Mouse (Mus musculus) Patski (cell line): ENCODE measurements at regions not wholly inside any gene's neighbourhood (a gene's known extent, or its start where the extent isn't known, plus 50 kb on each side); places are given as distances from the start of the nearest gene placed in this dataset.
A peak's percentile ranks its signal among the peaks of the same experiment; 100 is the strongest.
"Not testable (repeated sequence)": the region's sequence is repeated elsewhere in the genome, so short reads cannot be mapped to it uniquely, and the experiment has no call there.

Experiments used
- ATAC-seq: fragments of 100-300 bp; one replicate; pipeline ENCODE4 v1.8.0; 2021
- CTCF ChIA-PET: fragments of 350-600 bp; sonication (Branson Sonifier 250); formaldehyde crosslinking; loops from one replicate; lab custom pipeline; 2022; ENCODE audit warnings: inconsistent platforms; lab: Charles Lee
- POLR2A ChIA-PET: fragments of 350-600 bp; sonication (Branson Sonifier 250); formaldehyde crosslinking; loops from one replicate; lab custom pipeline; 2022; ENCODE audit warnings: antibody characterized with exemption, inconsistent platforms; lab: Charles Lee
- DNase-seq: peaks from one replicate; pipeline ENCODE4 v3.0.0-alpha.2; 2011; ENCODE audit warnings: low read depth, low spot score
- H3K27me3 ChIP-seq: fragments of 371-371 bp; one replicate; pipeline ENCODE4 v1.5.1; 2021
- CTCF ChIP-seq: fragments of 100-300 bp; IDR thresholded peaks from one replicate; pipeline ENCODE4 v1.5.1; 2021
- in situ Hi-C: fragments of 300-500 bp; cut with MboI; formaldehyde crosslinking; loops from 3 replicates; pipeline ENCODE4 v1.11.1; 2018; ENCODE audit warnings: low pct_unique_long_range_greater_than_20kb, mixed read lengths

- DNase-seq (no peak), ATAC-seq (no peak)
- no peaks in the 10 kb centered on the region for H3K27me3 ChIP-seq
- no peak for TF ChIP-seq CTCF
- in situ Hi-C loops = no loop called here
- ChIA-PET POLR2A (interaction anchor here (0.6 kb wide), 1 partner anchor 256 kb away, joined by 5 read pairs; no protein-coding TSS in a partner anchor), CTCF (interaction anchor here (0.9 kb wide), 1 partner anchor 10 kb away, joined by 3 read pairs; no protein-coding TSS in a partner anchor)
Observed at GRCm38 (mm10) chr15:24419186-24419585, 994.4 kb downstream of the Basp1 start.

GRCm38 (mm10) chr15:24407691-24408090, 1005.9 kb downstream of the Basp1 start:
- CTCF ChIA-PET = no interaction called here
- in situ Hi-C loops = loop anchor here (10.0 kb wide), 1 partner anchor 923 kb away; no protein-coding TSS in a partner anchor
- POLR2A ChIA-PET = no interaction called here
- no peak for DNase-seq
- TF ChIP-seq CTCF = peak; percentile 62
- ATAC-seq = no peak
- no peaks in the 10 kb centered on the region for H3K27me3 ChIP-seq

- in situ Hi-C loops = loop anchor here (10.0 kb wide), 1 partner anchor 921 kb away; no protein-coding TSS in a partner anchor
- ChIA-PET CTCF (no interaction called here), POLR2A (no interaction called here)
- no peaks in the 10 kb centered on the region for H3K27me3 ChIP-seq
- TF ChIP-seq CTCF = no peak
- DNase-seq (no peak), ATAC-seq (no peak)
Observed at GRCm38 (mm10) chr15:24405305-24405704, 1008.3 kb downstream of the Basp1 start.

DNA sequence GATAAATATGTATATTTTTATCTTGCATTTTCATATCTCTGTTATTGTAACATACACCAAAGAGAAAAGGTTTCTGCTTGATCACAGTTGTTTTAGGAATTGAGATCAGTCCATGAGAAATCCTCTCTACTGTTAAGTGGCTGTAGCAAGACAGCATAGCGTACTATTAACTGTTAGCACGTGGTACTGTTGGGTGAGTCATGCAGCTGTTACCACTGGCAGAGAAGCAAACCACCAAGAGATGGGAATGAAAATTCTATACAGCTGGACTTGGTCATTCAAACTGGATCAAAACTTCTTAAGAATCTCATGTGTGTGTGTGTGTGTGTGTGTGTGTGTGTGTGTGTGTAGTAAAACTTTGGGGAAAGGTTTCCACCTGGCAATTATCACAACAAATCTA, 1013.5 kb downstream of the Basp1 start:
- H3K27me3 ChIP-seq = no peaks in the 10 kb centered on the region
- ATAC-seq (no peak), DNase-seq (no peak)
- TF ChIP-seq CTCF = no peak
- CTCF ChIA-PET = no interaction called here
- in situ Hi-C loops = loop anchor here (10.0 kb wide), 1 partner anchor 915 kb away; no protein-coding TSS in a partner anchor
- POLR2A ChIA-PET = no interaction called here

GRCm38 (mm10) chr15:24358398-24358797, 1055.2 kb downstream of the Basp1 start:
- ChIA-PET POLR2A (no interaction called here), CTCF (no interaction called here)
- DNase-seq (no peak), ATAC-seq (no peak)
- H3K27me3 ChIP-seq = no peaks in the 10 kb centered on the region
- in situ Hi-C loops = no loop called here
- no peak for TF ChIP-seq CTCF

DNA sequence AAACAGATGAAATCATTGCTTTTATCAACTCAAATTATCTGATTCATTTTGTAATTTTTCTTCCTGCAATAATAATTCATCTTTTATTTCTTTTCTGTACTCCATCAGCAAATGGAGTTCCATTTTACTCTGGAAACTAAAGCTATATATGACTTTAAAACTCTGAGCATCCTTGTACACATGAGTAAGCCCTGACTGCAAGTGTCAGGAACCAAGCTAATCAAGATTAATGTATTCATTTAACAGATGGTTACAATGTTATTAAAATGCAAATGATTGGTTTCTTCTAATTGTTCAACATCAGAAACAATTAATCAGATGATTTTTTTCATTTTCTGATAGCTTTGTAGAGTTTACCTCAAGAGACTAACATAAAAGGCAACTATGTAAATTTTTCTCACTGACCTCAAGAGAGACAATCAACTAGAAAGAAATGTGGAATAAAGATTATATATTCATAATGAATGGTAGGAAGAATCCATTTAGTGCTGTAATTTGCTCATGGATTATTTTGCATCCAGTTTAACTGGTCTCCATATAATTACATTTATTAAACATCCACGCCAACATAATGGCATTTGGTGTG, 1064.5 kb downstream of the Basp1 start:
- no peaks in the 10 kb centered on the region for H3K27me3 ChIP-seq
- ATAC-seq (no peak), DNase-seq (no peak)
- ChIA-PET POLR2A (no interaction called here), CTCF (no interaction called here)
- no peak for TF ChIP-seq CTCF
- in situ Hi-C loops = no loop called here

- H3K27me3 ChIP-seq, ATAC-seq, in situ Hi-C loops, POLR2A ChIA-PET, CTCF ChIA-PET, DNase-seq: not testable (repeated sequence)
Observed at GRCm38 (mm10) chr15:24335876-24336275, 1077.7 kb downstream of the Basp1 start.

DNA sequence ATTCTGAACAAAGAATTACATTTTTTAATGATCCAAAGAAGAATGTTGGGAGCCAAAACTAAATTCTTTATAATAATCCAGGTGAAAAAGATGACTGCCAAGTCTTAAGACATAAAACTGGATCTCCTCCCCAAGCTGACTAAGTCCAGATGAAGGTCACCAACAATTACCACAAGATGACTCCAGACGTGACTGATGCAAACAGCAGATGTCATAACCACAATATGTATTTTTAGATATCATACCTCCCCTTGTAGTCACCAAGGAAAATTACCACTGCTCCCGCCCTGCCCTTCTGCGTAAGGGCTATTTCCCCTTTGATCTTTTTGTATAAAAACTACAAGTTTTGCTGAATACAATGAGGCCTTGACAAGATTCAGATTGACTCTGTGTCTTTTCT, 1110.4 kb downstream of the Basp1 start:
- POLR2A ChIA-PET, CTCF ChIA-PET, DNase-seq, H3K27me3 ChIP-seq, ATAC-seq, in situ Hi-C loops: not testable (repeated sequence)

GRCm38 (mm10) chr15:24297236-24297635, 1116.3 kb downstream of the Basp1 start:
- H3K27me3 ChIP-seq = no peaks in the 10 kb centered on the region
- in situ Hi-C loops = no loop called here
- DNase-seq (no peak), ATAC-seq (no peak)
- CTCF ChIA-PET = no interaction called here
- no peak for TF ChIP-seq CTCF
- POLR2A ChIA-PET = no interaction called here

DNA sequence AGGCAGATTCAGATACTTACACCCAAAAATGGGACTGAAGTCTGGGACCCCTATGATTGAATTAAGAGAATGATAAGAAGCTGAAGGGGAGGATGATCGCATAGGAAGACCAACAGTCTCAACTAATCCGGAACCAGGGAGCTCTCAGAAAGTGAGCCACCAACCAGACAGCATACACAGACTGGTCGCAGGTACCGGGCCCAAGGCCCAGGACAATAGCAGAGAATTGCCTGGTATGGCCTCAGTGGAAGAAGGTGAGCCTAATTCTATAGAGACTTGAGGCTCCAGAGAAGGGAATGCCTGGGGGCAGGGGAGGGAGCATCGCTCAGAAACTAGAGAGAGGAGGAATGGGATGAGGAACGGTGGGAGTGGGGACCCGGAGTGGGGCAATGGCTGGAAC, 1116.8 kb downstream of the Basp1 start:
- no peak for ATAC-seq
- CTCF ChIA-PET = no interaction called here
- H3K27me3 ChIP-seq = no peaks in the 10 kb centered on the region
- POLR2A ChIA-PET = no interaction called here
- no peak for TF ChIP-seq CTCF
- in situ Hi-C loops = no loop called here
- no peak for DNase-seq

DNA sequence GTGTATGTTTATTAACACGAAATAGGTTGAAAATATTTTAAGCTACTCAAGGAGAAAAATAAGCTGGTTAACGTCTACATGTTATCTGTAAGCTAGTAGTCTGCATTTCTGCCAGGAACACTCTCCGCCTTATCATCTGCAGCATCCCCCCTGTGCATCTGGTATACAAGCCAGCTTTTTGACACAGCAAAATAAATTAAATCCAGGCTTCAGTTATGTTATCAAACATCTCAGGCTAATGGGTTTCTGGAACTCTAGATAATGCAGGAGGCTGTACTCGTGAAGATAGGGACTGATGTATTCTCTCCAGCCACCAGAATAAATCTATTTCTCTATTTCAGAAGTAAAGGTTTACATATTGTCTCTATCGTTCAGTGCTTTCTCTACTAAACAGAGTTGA, 1138.5 kb downstream of the Basp1 start:
- no peaks in the 10 kb centered on the region for H3K27me3 ChIP-seq
- TF ChIP-seq CTCF = no peak
- ATAC-seq (no peak), DNase-seq (no peak)
- ChIA-PET CTCF (no interaction called here), POLR2A (no interaction called here)
- in situ Hi-C loops = no loop called here

GRCm38 (mm10) chr15:24267360-24267759, 1146.2 kb downstream of the Basp1 start:
- no peaks in the 10 kb centered on the region for H3K27me3 ChIP-seq
- no peak for TF ChIP-seq CTCF
- DNase-seq = no peak
- CTCF ChIA-PET = no interaction called here
- POLR2A ChIA-PET = no interaction called here
- in situ Hi-C loops = no loop called here
- ATAC-seq = no peak
